Mouse (Mus musculus): ENCODE data around the gene Cbfa2t3.
A peak's percentile ranks its signal among the peaks of the same experiment; 100 is the strongest.

Gene Cbfa2t3

DNA sequence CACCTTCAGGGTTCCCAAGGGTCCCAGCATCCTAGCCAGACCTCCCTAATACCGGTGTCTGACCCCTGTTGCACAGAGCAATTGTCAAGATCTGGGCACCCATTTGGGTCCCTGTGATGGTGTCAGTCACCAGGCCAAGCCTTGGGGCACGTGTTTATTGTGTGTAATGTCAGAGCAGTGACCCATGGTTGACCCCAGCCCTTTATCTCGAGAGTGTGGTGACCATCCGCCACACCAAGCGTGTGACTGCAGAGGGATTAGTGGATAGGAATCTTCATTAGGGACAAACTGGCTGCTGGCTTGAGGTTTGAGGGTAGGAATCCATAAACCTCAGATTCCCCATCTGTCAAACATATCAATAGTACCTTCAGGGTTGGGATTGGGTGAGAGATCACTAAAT, 29.5 kb downstream of the Cbfa2t3 start:
- DNase-seq (ENCODE audit: extremely low spot score, low read depth, low spot score) = no peak

- DNase-seq (ENCODE audit: extremely low spot score, low read depth, low spot score) = no peak
These were observed 31.1 kb downstream of the Cbfa2t3 start for GRCm38 (mm10) chr8:122667854-122668253.

DNA sequence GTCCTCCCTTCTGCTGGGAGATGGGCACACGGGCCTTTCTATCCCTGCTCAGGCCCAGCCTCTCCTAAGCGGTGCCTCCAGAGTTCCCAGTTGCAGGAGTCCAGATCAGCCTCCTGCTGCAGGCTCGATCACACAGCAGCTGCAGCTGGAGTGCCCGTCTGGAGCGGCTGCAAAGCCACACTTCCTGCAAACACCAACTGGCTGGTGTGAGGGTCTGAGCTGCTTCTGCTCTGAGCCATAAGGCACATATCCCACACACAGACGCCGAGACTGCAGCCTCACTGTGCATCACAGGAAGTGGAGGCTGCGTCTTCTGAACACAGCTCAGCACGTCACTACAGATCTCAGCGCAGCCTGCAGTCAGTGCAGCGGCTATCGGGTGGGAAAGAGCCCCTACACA, 32.1 kb downstream of the Cbfa2t3 start:
- no peak for DNase-seq (ENCODE audit: extremely low spot score, low read depth, low spot score)

- no peak for DNase-seq (ENCODE audit: extremely low spot score, low read depth, low spot score)
These were observed 32.6 kb downstream of the Cbfa2t3 start for GRCm38 (mm10) chr8:122666338-122666764.

GRCm38 (mm10) chr8:122665667-122666316, 33.1 kb downstream of the Cbfa2t3 start:
- DNase-seq (ENCODE audit: extremely low spot score, low read depth, low spot score) = no peak

GRCm38 (mm10) chr8:122665221-122665620, 33.7 kb downstream of the Cbfa2t3 start:
- no peak for DNase-seq (ENCODE audit: extremely low spot score, low read depth, low spot score)

DNA sequence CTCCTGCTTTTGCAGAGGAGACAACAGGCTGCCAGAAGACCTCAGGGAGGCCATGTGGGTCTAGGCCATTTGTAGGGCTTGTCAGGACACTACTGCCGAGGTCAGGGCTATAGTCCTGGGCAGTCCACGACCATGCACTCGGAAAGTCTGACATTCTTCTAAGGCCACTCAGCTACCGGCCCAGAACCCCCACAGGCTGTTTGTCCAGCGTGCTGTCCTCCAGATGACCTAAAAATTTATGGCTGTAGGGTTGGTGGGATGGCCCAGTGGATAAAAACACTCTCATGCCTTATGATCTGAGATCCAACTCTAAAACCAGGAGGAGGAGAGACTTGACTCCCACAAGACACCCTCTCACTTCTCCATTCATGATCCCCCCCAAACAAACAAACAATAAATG, 35.2 kb downstream of the Cbfa2t3 start:
- DNase-seq (ENCODE audit: extremely low spot score, low read depth, low spot score) = no peak

GRCm38 (mm10) chr8:122663106-122663505, 35.8 kb downstream of the Cbfa2t3 start:
- no peak for DNase-seq (ENCODE audit: extremely low spot score, low read depth, low spot score)

- no peak for DNase-seq (ENCODE audit: extremely low spot score, low read depth, low spot score)
These were observed 37.0 kb downstream of the Cbfa2t3 start for GRCm38 (mm10) chr8:122661894-122662293.

- DNase-seq (ENCODE audit: extremely low spot score, low read depth, low spot score) = peak; percentile 87
These were observed 37.8 kb downstream of the Cbfa2t3 start for GRCm38 (mm10) chr8:122661138-122661537.

GRCm38 (mm10) chr8:122660022-122660421, 38.9 kb downstream of the Cbfa2t3 start:
- DNase-seq (ENCODE audit: extremely low spot score, low read depth, low spot score) = no peak

- DNase-seq (ENCODE audit: extremely low spot score, low read depth, low spot score) = no peak
These were observed 40.1 kb downstream of the Cbfa2t3 start for GRCm38 (mm10) chr8:122658807-122659160.

DNA sequence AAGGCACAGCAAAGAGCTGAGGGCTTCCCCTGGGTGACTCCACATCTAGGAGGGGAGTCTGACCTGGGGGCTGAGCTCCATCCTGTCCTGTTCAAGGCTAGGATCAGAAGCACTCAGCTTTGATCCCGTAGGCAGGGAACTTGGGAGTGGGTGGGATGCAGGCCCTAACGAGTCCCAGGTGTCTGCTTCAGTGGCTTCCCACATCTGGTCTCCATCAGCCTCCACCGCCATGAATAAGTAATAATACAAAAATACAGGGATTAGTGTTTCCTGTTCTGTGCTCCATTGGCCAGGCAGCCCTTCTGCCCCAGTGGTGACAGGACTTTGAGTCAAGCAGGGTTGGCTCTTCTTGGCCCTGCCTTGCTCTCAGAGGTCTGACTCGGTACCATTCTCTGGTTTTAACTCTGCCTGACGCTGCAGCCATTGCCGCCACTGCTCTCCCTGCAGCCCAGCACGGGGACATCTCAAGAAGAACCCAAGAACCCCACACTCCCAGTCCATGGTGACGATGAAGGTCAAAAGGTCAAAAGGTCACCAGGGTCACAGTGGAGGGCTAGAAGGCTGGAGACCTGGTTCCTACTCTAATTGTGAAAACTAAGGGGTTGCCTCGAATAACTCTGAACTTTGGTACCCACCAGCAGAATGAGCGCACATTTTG, 40.6 kb downstream of the Cbfa2t3 start:
- DNase-seq (ENCODE audit: extremely low spot score, low read depth, low spot score) = no peak

GRCm38 (mm10) chr8:122656056-122656999, 42.6 kb downstream of the Cbfa2t3 start:
- DNase-seq (ENCODE audit: extremely low spot score, low read depth, low spot score) = no peak

DNA sequence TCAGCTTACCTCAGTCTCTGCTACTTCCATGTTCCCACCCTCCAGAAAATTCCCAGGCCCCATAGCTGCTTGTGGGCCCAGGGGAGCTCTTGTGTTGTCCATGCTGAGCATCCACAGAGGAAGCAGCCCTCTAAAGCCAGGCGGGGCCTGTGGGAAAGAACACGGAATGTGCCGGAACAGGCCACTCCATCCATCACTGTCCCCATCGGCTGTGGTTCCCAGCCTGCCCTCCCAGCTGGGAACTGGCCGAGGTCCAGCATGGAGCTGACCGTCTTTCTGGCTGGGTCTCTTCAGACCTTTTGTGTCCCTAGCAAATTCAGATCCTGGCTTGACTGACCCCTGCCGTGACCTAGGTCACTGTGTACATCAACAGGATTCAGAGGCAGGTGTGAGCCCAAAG, 44.1 kb downstream of the Cbfa2t3 start:
- no peak for DNase-seq (ENCODE audit: extremely low spot score, low read depth, low spot score)

GRCm38 (mm10) chr8:122652643-122653042, 46.3 kb downstream of the Cbfa2t3 start:
- no peak for DNase-seq (ENCODE audit: extremely low spot score, low read depth, low spot score)

GRCm38 (mm10) chr8:122651326-122651921, 47.5 kb downstream of the Cbfa2t3 start:
- DNase-seq (ENCODE audit: extremely low spot score, low read depth, low spot score) = no peak

DNA sequence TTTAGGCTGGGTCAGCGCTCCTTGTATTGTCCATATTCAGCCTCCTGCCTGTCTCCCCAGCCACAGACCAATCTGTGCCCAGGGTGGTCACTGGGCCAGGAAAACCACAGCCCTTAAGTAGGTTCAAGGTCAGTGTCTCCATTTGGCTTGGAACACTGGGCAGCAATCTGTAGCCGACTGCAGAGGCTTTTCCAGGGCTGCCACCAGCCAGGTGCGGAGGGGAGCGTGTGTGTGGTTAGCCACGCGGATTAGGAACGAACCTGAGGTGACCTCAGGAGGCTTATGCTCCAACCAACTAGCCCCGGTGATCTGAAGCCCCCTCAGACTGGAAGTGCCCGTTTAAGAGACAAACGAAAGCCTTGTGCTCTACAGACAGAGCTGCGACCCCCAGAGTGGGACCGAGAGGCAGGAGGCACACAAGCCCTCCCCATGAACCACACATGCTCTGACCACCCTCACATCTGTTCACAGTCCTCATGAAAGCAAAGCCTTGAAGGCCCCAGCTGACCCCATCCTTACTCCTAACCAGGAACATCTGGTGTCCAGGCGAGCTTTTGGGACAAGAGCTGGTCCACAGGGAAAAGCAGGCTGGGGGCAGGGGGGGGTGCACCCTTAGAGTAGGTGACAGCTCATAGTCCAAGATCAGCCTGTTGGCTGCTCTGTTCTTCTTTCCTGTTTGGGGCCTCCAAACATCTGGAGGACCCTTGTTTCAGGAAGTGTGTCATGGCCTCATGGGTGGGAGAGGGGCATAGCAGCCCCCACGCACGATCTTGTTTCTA, 50.5 kb downstream of the Cbfa2t3 start:
- DNase-seq (ENCODE audit: extremely low spot score, low read depth, low spot score) = no peak

DNA sequence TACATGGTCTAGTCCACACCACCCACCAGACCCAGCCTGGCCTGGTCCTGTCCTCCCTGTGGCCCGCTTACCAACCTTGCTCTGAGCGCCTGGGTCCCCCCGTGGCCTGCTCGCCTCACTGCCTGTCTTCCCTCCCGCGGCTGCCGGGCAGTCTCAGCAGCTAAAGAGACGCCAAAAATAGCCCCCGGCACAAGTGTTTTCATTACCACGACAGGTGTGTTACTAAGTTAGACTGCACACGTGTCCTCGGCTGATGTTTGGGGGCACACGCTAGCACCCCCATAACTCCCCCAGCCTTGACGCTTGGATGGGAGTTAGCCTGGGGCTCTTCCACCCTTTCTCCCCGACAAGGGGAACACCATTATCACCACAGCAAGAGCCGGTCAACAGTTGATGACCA, 52.6 kb downstream of the Cbfa2t3 start:
- DNase-seq (ENCODE audit: extremely low spot score, low read depth, low spot score) = no peak

GRCm38 (mm10) chr8:122644175-122644954, 54.5 kb downstream of the Cbfa2t3 start:
- no peak for DNase-seq (ENCODE audit: extremely low spot score, low read depth, low spot score)
